Mouse (Mus musculus) hematopoietic stem cell, adult 5-6 weeks (primary cell): ENCODE data around the gene Ralgapb. TPM values are rescaled to one million over a fixed set of nuclear protein-coding genes. Genes with fewer than 3 reads are reported as not detected.

Source experiments
- ATAC-seq, 2 experiments: fragments of 125-278 bp in 1 of 2; replicated peaks in 1 of 2; 2 replicates each; pipeline ENCODE4 v1.8.0; 2016 to 2017; ENCODE audit warnings: inconsistent platforms in 2 of 2, mild to moderate bottlenecking in 2 of 2, moderate number of reproducible peaks in 2 of 2, low read depth in 1 of 2, moderate TSS enrichment in 1 of 2; ENCODE audit not compliant: low FRiP score in 2 of 2, poor library complexity in 2 of 2, severe bottlenecking in 2 of 2, insufficient read depth in 1 of 2, low TSS enrichment in 1 of 2
- total RNA-seq: library from RNA; stranded (forward); fragments of 172-1452, 232-1000 nt; gene quantifications from 2 replicates; pipeline ENCODE4 v1.2.3, GENCODE M21; 2017

Gene Ralgapb
- 32.8 and 43.0 TPM in 2 replicates for total RNA-seq

- ATAC-seq: peak; percentile 95
Observed at GRCm38 (mm10) chr2:158409595-158410021, at the start of gene Ralgapb. TSS of gene Ralgapb (plus strand) at chr2:158409848.

DNA sequence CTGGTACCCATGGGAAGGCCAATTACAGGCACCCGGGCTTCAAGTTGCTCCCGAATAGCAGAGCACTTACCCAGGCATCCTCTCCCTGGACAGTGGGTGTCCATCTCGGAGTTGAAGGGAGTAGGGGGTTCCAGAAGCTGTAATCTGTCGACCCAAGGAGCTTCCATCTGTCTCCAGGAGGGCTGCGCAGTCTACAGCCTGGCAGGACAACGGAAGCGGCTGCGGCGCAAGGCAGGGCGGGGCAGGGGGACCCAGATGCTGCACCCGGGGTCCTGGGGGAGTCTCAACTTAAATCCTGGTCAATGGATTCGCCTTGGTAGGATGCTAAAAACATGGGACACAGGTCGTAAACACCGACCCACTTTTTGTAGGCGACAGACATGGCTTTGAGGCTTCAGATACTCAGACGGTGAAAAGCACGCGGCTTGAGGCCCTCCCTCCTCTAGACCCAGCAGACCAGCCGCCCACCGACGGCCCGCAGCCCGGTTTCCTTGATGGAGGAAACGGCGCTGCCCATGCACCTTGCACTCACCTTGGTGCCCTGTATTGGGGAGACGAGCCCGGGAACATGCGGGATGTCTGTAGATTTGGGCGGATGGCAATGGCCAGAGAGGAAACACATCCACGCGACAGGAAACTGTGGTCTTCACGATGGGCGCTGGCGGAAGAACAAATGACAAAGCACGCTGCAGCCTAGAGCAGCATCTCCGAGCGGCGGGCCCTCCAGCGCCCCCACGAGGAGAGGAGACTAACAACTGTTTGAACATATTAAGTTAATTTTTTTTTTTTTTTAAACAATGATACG lies 48.6 kb upstream of the Ralgapb start:
- ATAC-seq: peak; percentile 92 to 93

DNA sequence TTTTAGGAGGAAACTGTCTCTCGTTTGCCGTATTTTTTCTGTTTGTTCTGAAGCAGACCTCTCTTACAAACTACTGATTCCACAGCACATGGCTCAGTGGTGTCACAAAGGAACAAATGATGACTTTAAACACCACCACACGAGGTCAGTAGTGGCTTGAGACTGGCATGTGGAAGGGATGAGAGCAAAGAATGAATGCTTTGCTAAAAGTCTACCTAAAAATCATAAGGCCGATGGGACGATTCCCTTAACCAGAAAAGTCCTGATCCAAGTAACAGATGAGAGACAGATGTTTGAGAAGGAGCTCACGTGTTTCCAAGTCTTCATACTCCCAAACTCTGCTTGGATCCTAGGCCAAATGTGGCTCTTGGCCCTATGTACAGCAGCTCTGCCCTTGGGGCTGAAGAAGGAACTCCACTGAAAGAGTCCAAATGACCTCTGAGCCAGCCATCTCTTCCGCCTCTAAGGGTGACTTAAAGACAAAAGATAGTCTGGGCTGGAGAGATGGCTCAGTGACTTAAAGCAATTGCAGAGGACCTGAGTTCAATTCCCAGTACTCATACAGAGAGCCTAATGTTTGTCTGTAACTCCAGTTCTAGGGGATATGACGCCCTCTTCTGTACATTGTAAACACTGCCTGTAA lies 47.8 kb upstream of the Ralgapb start:
- ATAC-seq: peak; percentile 6 to 15; a peak in 1 of 4 replicates

- ATAC-seq: no peak
Observed at GRCm38 (mm10) chr2:158364175-158364574, 45.5 kb upstream of the Ralgapb start.

DNA sequence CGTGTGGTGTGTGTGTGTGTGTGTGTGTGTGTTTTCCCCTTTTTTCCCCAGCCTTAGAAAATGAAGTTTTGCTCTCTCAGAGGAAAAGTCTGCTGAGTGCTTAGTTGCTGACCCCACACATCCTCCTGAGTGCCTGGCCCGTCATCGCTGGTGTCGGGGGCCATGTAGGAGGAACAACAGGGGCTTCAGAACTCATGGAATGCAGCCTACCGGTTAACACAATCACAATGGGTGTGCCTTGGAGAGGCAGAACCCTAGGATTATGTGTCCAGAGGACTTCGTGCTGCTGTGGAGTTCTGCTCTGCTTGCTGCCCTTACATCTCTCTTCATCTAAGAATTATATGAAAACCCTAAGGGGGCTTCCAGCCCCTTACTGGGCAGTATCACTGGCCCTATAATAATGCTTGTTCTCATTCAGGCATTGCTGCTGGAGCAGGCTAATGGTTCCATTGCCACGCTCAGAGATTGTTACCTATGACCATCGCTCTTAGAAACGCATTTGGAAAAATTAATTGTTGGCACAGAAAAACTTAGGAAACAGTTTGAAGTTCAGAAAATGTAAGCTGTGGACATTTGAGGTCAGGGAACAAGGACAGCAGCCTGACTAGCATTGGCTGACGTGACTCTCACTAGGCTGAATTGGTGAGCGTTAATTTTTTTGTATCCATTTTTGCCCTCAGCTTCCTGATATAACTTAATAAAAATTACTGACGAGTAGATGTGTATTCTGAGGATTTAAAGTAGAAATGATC lies 44.4 kb upstream of the Ralgapb start:
- no peak for ATAC-seq

GRCm38 (mm10) chr2:158367654-158368053 lies 42.0 kb upstream of the Ralgapb start:
- no peak for ATAC-seq

GRCm38 (mm10) chr2:158368313-158368712 lies 41.3 kb upstream of the Ralgapb start:
- no peak for ATAC-seq

DNA sequence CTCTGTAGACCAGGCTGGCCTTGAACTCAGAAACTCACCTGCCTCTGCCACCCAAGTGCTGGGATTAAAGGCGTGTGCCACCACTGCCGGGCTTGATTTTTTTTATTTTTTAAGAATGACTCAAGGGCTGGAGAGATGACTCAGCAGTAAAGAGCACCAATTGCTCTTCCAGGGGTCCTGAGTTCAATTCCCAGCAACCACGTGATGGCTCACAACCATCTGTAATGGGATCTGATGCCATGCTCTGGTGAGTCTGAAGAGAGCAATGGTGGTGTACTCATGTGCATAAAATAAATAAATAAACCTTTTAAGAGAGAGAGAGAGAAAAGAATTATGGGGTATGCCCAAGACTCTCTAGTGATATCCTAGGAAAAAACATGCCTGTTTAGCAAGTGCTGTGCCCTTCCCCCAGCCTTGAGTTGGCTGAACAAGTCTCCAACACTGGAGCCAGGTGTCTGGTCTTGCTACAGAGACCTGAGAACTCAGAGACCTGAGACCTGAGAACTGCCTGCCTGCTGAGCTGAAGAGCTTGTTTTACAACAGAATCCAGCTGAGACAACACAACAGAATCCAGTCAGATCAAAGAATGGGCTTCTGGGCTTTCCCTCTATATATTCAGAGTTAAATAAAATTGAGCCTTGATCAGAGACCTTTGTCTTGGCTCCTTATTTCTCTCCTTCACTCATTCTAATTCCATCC lies 40.0 kb upstream of the Ralgapb start:
- ATAC-seq: no peak

- no peak for ATAC-seq
Observed at GRCm38 (mm10) chr2:158370173-158370550, 39.5 kb upstream of the Ralgapb start.

DNA sequence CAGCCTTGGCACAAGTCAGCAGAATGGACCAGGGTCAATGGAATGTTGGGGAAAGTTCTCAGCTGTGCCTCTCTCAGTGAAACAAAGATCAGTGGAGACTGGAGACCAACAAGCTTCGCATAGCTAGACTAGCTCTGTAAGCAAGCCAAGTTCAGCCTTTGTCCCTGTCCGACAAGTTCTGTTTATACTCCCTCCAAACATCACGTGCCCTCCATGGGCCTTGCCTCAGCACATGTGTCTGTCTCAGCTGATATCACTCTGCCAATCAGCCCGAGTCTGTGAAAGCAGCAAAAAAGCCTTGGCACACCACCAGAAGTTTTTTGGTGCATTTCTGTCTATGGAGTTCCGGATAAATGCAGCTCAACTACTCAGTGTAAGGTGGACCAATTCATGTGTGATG lies 36.6 kb upstream of the Ralgapb start:
- ATAC-seq: no peak

DNA sequence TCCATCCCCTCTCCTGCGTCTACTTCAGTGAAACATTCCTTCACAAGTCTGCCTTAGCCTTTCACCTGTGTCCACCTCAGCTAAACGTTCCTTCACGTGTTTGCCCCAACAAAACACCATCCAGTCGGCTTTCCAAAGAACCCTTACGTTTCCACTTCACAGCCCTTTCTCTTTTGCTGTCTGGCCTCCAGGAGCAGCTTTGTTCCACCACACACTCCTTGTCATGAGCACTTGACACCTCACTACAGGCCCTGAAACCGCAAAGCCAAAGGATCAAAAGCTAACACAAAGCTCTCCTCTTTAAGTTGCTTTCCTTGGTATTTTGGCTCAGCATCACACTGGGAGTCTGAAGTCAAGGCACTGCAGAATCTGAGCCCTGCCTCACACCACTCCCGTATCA lies 36.1 kb upstream of the Ralgapb start:
- no peak for ATAC-seq

GRCm38 (mm10) chr2:158375443-158376122 lies 34.1 kb upstream of the Ralgapb start, which contains the start of gene Snhg11:
TSS of gene Snhg11 (plus strand) at chr2:158375638.
- ATAC-seq: peak; percentile 64 to 66

DNA sequence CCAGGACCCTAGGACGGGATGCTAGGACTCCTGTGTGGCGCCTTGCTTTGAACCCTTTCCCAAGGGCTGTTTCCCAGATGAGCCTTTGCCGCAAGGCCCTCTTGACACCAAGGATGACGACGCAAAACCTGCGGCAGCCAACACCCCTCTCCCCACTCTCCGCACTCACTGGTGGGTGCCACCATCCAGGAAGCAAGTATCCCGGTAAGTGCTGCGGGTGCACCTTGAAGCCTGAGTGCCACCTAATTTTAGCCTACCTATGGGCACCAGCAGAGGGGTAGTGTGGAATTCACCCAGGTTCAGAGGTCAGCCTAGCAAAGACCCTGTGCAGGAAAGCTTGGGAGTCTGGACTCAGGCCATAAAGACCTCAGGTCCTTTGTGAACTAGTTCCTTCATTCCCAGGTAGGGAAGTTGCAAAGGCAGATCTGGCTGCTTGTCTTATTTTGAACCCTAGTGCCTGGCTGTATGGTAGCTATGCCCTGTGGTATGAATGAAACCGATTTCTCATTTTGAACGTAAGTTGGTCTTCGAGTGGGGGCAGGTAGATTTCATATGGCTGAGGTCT lies 33.4 kb upstream of the Ralgapb start:
- ATAC-seq: no peak

DNA sequence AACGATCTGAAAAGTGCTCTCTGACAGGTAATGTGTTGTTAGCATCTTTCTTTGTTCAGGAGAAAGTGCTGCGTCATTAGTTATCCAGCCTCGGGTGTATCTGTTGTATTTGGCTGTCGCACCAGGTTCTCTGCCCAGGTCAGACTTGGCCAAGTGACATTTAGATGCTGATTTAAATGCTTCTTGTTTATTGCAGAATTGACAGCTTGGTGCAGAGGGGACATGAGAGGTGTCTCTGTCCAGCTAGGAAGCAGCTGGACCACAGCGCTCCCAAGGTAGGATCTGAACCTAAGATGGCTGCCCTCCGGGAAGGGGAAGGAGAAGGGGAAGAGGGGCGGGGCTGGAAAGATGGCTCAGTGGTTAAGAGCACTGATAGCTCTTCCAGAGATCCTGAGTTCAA lies 32.9 kb upstream of the Ralgapb start:
- ATAC-seq: no peak

DNA sequence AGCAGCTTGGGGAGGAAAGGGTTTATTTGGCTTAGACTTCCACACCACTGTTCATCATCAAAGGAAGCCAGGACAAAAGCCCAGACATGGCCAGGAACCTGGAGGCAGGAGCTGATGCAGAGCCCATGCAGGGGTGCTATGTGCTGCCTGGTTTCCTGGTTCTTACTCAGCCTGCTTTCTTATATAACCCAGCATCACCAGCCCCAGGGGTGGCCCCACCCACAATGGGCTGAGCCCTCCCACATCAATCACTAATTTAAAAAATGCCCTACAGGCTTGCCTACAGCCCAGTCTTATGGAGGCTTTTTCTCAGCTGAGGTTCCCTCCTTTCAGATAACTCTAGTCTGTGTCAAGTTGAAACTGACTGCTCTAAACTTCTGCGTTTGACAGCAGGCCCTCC lies 31.8 kb upstream of the Ralgapb start:
- ATAC-seq: no peak

DNA sequence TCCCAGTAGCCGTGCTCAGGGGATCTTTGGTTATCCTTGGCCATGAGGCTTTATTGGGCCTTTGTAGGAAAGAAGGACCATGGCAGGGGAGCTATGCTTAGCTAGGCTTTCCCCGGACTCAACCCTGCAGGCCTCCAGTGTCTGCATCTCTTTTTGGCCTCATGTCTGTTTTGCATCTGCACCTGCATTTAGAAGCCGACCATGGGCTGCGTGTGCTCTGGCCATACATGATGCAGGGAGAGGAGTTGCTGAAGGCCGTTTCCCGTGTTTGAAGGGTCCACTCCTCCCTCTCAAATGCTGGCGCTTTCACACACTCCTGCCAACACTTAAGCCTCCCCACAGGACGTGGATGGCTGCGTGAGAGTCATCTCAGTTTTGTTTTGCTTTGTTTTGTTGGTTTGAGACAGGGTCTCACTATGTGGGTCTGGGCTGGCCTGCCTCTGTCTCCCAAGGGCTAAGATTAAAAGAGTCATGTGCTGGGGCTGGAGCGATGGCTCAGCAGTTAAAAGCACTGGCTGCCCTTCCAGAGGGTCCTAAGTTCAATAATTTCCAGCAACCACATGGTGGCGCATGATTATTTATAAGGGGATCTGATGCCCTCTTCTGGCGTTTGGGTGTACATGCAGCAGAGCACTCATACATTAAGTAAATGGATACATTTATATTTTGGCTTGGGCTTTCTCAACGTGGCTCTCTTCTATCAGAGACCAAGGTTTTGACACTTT lies 30.1 kb upstream of the Ralgapb start:
- ATAC-seq: peak; percentile 68 to 78; a peak in 3 of 4 replicates
